In genomic region chr11:90451506-90451905, GRCm38 (mm10) we compare ENCODE assay signal across 22 mouse cellular contexts.
DNase-seq lines count a peak whose midpoint lies in the region; ATAC-seq and TF ChIP-seq lines count a peak whose summit lies in the region.
"Had no signal": no experiment of that assay in that cellular context is flagged by ENCODE, and none has a peak within 500 bp of the region (broad histone marks: within the 10 kb centered on the region; RNA-seq: fewer than 3 reads in every experiment).

No protein-coding gene starts in this region.

- intact Hi-C loops in left cerebral cortex, adult 2 months (cut with DNase I), result no loop called here

- H3K27ac ChIP-seq in forebrain, embryonic 14.5 days (ENCODE audit: low read depth, low read length), result no peak overlapping the region
- H3K27ac ChIP-seq in forebrain, embryonic 11.5 days (ENCODE audit: low read depth, low read length), result no peak overlapping the region
- no peak overlapping the region for H3K27ac ChIP-seq in hindbrain, postnatal 0 days
- no peak overlapping the region for H3K27ac ChIP-seq in hindbrain, embryonic 10.5 days
- 0 out of 2 replicates have a peak overlapping the region, but pooled peaks have one; percentile 23 for H3K27ac ChIP-seq in neural tube, embryonic 15.5 days (replicated peaks)
- no peak overlapping the region for H3K27ac ChIP-seq in left cerebral cortex, adult 2 months
- H3K27ac ChIP-seq: embryonic facial prominence, embryonic 12.5 days; forebrain, embryonic 12.5 days had no signal

- WGBS in forebrain, embryonic 14.5 days, result 58% methylated on average over 5 of the region's 5 CpGs
- 84% methylated on average over 5 of the region's 5 CpGs for whole genome bisulfite sequencing in forebrain, embryonic 11.5 days
- WGBS in hindbrain, postnatal 0 days, result 46% methylated on average over 5 of the region's 5 CpGs
- WGBS in hindbrain, embryonic 10.5 days, result 86% methylated on average over 5 of the region's 5 CpGs
- WGBS in neural tube, embryonic 15.5 days, result 56% methylated on average over 5 of the region's 5 CpGs

- DNase-seq in forebrain, embryonic 14.5 days (ENCODE audit: low spot score), result peak; percentile 11
- DNase-seq in forebrain, embryonic 11.5 days (ENCODE audit: low spot score), result no peak
- DNase-seq in hindbrain, postnatal 0 days (ENCODE audit: low spot score), result peak; percentile 53
- no peak for DNase-seq in hindbrain, embryonic 10.5 days (ENCODE audit: low spot score)
- DNase-seq in neural tube, embryonic 10.5 days (ENCODE audit: extremely low spot score, low spot score), result no peak
- no peak for DNase-seq in left cerebral cortex, adult 2 months (ENCODE audit: extremely low spot score in 1 of 2, low spot score in 2 of 2)
- DNase-seq: adrenal gland, adult 2 months; cerebellum, postnatal 25 days; gastrocnemius, postnatal 10 days; heart, adult 18-20 months; heart, postnatal 14 days; kidney, adult 9 months; kidney, postnatal 14 days; lung, adult 18-20 months; right cerebral cortex, postnatal 14 days; thymus, postnatal 14 days had no signal

- no peak overlapping the region for H3K4me3 ChIP-seq in forebrain, embryonic 14.5 days (ENCODE audit: low read depth, low read length)
- H3K4me3 ChIP-seq in forebrain, embryonic 11.5 days (ENCODE audit: low read depth, low read length), result no peak overlapping the region
- H3K4me3 ChIP-seq in hindbrain, postnatal 0 days (ENCODE audit: low read length), result no peak overlapping the region
- H3K4me3 ChIP-seq in hindbrain, embryonic 10.5 days, result no peak overlapping the region
- H3K4me3 ChIP-seq in neural tube, embryonic 15.5 days (replicated peaks), result no peak overlapping the region
- no peak overlapping the region for H3K4me3 ChIP-seq in left cerebral cortex, adult 2 months
- H3K4me3 ChIP-seq: embryonic facial prominence, embryonic 12.5 days; forebrain, embryonic 12.5 days; heart, embryonic 12.5 days had no signal

- TF ChIP-seq CTCF in hindbrain, postnatal 0 days (IDR thresholded peaks at IDR 0.05; ENCODE audit: low read depth), result no peak
- TF ChIP-seq CTCF in left cerebral cortex, adult 2 months (IDR thresholded peaks at IDR 0.05), result no peak

- H3K27me3 ChIP-seq in forebrain, embryonic 14.5 days (replicated peaks; ENCODE audit: control insufficient read depth, insufficient read depth, low read length), result no peaks in the 10 kb centered on the region
- no peaks in the 10 kb centered on the region for H3K27me3 ChIP-seq in forebrain, embryonic 11.5 days (ENCODE audit: control insufficient read depth, insufficient read depth, low read length)
- H3K27me3 ChIP-seq in hindbrain, postnatal 0 days (ENCODE audit: insufficient read depth, low read length), result no peaks in the 10 kb centered on the region
- no peaks in the 10 kb centered on the region for H3K27me3 ChIP-seq in hindbrain, embryonic 10.5 days (ENCODE audit: insufficient read depth, poor library complexity, severe bottlenecking)
- no peaks in the 10 kb centered on the region for H3K27me3 ChIP-seq in neural tube, embryonic 15.5 days (replicated peaks)
- H3K27me3 ChIP-seq: embryonic facial prominence, embryonic 12.5 days; forebrain, embryonic 12.5 days; heart, embryonic 12.5 days had no signal

- no peak overlapping the region for H3K4me2 ChIP-seq in forebrain, embryonic 14.5 days (ENCODE audit: low read length)
- H3K4me2 ChIP-seq in forebrain, embryonic 11.5 days (ENCODE audit: low read depth, low read length, severe bottlenecking), result no peak overlapping the region
- H3K4me2 ChIP-seq in hindbrain, postnatal 0 days (ENCODE audit: low read depth, low read length), result no peak overlapping the region
- H3K4me2 ChIP-seq in neural tube, embryonic 15.5 days, result no peak overlapping the region
- H3K4me2 ChIP-seq: embryonic facial prominence, embryonic 12.5 days; forebrain, embryonic 12.5 days; heart, embryonic 12.5 days had no signal

- H3K9ac ChIP-seq in forebrain, embryonic 14.5 days (ENCODE audit: low read length), result no peak overlapping the region
- H3K9ac ChIP-seq in forebrain, embryonic 11.5 days (ENCODE audit: low read length), result no peak overlapping the region
- no peak overlapping the region for H3K9ac ChIP-seq in hindbrain, postnatal 0 days (replicated peaks; ENCODE audit: low read length)
- no peak overlapping the region for H3K9ac ChIP-seq in neural tube, embryonic 15.5 days (replicated peaks)
- H3K9ac ChIP-seq: embryonic facial prominence, embryonic 12.5 days; forebrain, embryonic 12.5 days; heart, embryonic 12.5 days had no signal

- no peaks in the 10 kb centered on the region for H3K36me3 ChIP-seq in forebrain, embryonic 14.5 days (ENCODE audit: control insufficient read depth, insufficient read depth, low read length)
- H3K36me3 ChIP-seq in forebrain, embryonic 11.5 days (ENCODE audit: control insufficient read depth, insufficient read depth, low read length), result no peaks in the 10 kb centered on the region
- no peaks in the 10 kb centered on the region for H3K36me3 ChIP-seq in hindbrain, postnatal 0 days (ENCODE audit: insufficient read depth, low read length)
- no peaks in the 10 kb centered on the region for H3K36me3 ChIP-seq in hindbrain, embryonic 10.5 days
- H3K36me3 ChIP-seq in neural tube, embryonic 15.5 days, result no peaks in the 10 kb centered on the region
- H3K36me3 ChIP-seq: embryonic facial prominence, embryonic 12.5 days; forebrain, embryonic 12.5 days; heart, embryonic 12.5 days had no signal

- no peaks in the 10 kb centered on the region for H3K4me1 ChIP-seq in forebrain, embryonic 14.5 days (ENCODE audit: control insufficient read depth, insufficient read depth, low read length)
- no peaks in the 10 kb centered on the region for H3K4me1 ChIP-seq in forebrain, embryonic 11.5 days (replicated peaks; ENCODE audit: control insufficient read depth, insufficient read depth, low read length)
- H3K4me1 ChIP-seq in hindbrain, postnatal 0 days (ENCODE audit: insufficient read depth, low read length), result peaks cover 5% of the 10 kb centered on the region; the same call in 1 of the 2 replicates
- no peaks in the 10 kb centered on the region for H3K4me1 ChIP-seq in hindbrain, embryonic 10.5 days (replicated peaks)
- peaks cover 5% of the 10 kb centered on the region; the same call in 1 of the 2 replicates for H3K4me1 ChIP-seq in neural tube, embryonic 15.5 days
- H3K4me1 ChIP-seq: forebrain, embryonic 12.5 days; heart, embryonic 12.5 days had no signal

- ATAC-seq in forebrain, embryonic 14.5 days, result no peak
- ATAC-seq in forebrain, embryonic 11.5 days (replicated peaks; ENCODE audit: low FRiP score), result no peak
- no peak for ATAC-seq in hindbrain, postnatal 0 days
- no peak for ATAC-seq in neural tube, embryonic 15.5 days (ENCODE audit: low FRiP score)
- ATAC-seq: hindbrain, embryonic 16.5 days; intestine, embryonic 16.5 days had no signal

- H3K9me3 ChIP-seq in forebrain, embryonic 14.5 days (replicated peaks; ENCODE audit: control insufficient read depth, low read length), result no peaks in the 10 kb centered on the region
- no peaks in the 10 kb centered on the region for H3K9me3 ChIP-seq in forebrain, embryonic 11.5 days (ENCODE audit: control insufficient read depth, low read length)
- H3K9me3 ChIP-seq in hindbrain, postnatal 0 days (ENCODE audit: low read length), result no peaks in the 10 kb centered on the region
- no peaks in the 10 kb centered on the region for H3K9me3 ChIP-seq in hindbrain, embryonic 10.5 days
- no peaks in the 10 kb centered on the region for H3K9me3 ChIP-seq in neural tube, embryonic 15.5 days (replicated peaks)
- H3K9me3 ChIP-seq: embryonic facial prominence, embryonic 12.5 days; forebrain, embryonic 12.5 days; heart, embryonic 12.5 days had no signal

Comparison
In these comparisons a context has a peak if more than half of its experiments do, and no peak if none do; other contexts are left out.
1. DNase-seq: peak in forebrain, embryonic 14.5 days (single experiment) and hindbrain, postnatal 0 days (single experiment); none in forebrain, embryonic 11.5 days (single experiment), hindbrain, embryonic 10.5 days (single experiment), neural tube, embryonic 10.5 days (single experiment) and left cerebral cortex, adult 2 months (0 of 2).